Mouse (Mus musculus) cortical plate, adult 2 months (tissue): ENCODE data around the gene Gsap.

Source experiments
- CTCF ChIP-seq: fragments of 200-500 bp; IDR thresholded peaks from 2 replicates; pipeline ENCODE4 v1.5.1; 2011; ENCODE audit warnings: mild to moderate bottlenecking, control low read depth, low read length; ENCODE audit not compliant: insufficient read depth; ENCODE audit errors: extremely low read depth
- POLR2A ChIP-seq: fragments of 200-500 bp; IDR thresholded peaks from 2 replicates; pipeline ENCODE4 v1.6.1; 2011; ENCODE audit warnings: mild to moderate bottlenecking, low read length, control low read depth; ENCODE audit not compliant: insufficient read depth; ENCODE audit errors: extremely low read depth

- TF ChIP-seq CTCF (no peak), POLR2A (no peak)
Measured at GRCm38 (mm10) chr5:21217453-21218294, 31.6 kb downstream of the Gsap start.
